Mouse (Mus musculus) hindbrain, embryonic 11.5 days (tissue): ENCODE results near the gene Dab2. TPM values are rescaled to one million over a fixed set of nuclear protein-coding genes. Genes with fewer than 3 reads are reported as not detected.

Experiments used
- ATAC-seq: fragments of 200-750 bp; cut with Nextera tagmentation; 2 replicates; pipeline ENCODE4 v1.8.0; 2017; ENCODE audit warnings: mild to moderate bottlenecking, moderate TSS enrichment, moderate library complexity; ENCODE audit not compliant: low FRiP score
- DNase-seq: peaks from one replicate; pipeline ENCODE4 v3.0.0-alpha.2; 2015; ENCODE audit warnings: low spot score
- H3K27ac ChIP-seq: fragments of 300-500 bp; sonication (generic); 2 replicates; pipeline ENCODE4 v1.5.1; 2014; ENCODE audit warnings: mild to moderate bottlenecking, low read depth, low read length
- H3K27me3 ChIP-seq: fragments of 300-500 bp; sonication (generic); 2 replicates; pipeline ENCODE4 v1.6.1; 2014; ENCODE audit warnings: mild to moderate bottlenecking, low read length, moderate library complexity, mixed read lengths; ENCODE audit not compliant: control insufficient read depth, insufficient read depth
- H3K36me3 ChIP-seq: fragments of 300-500 bp; sonication (generic); 2 replicates; pipeline ENCODE4 v1.6.1; 2014; ENCODE audit warnings: mild to moderate bottlenecking, low read length, moderate library complexity, mixed read lengths; ENCODE audit not compliant: control insufficient read depth, insufficient read depth
- H3K4me1 ChIP-seq: fragments of 300-500 bp; sonication (generic); replicated peaks from 2 replicates; pipeline ENCODE4 v1.6.1; 2014; ENCODE audit warnings: low read length, mixed read lengths; ENCODE audit not compliant: control insufficient read depth, insufficient read depth
- H3K4me2 ChIP-seq: fragments of 300-500 bp; sonication (generic); replicated peaks from 2 replicates; pipeline ENCODE4 v1.6.1; 2014; ENCODE audit warnings: mild to moderate bottlenecking, low read depth, low read length
- H3K4me3 ChIP-seq: fragments of 300-500 bp; sonication (generic); 2 replicates; pipeline ENCODE4 v1.5.1; 2014; ENCODE audit warnings: low read depth, low read length
- H3K9ac ChIP-seq: fragments of 300-500 bp; sonication (generic); 2 replicates; pipeline ENCODE4 v1.6.1; 2014; ENCODE audit warnings: low read depth, low read length
- H3K9me3 ChIP-seq: fragments of 300-500 bp; sonication (generic); 2 replicates; pipeline ENCODE4 v1.6.1; 2016; ENCODE audit warnings: low read length; ENCODE audit not compliant: control insufficient read depth
- WGBS: fragments of 180-500 bp; shearing (Covaris S2); extraction: QIAGEN DNeasy Blood & Tissue Kit; methylation state at CpG from one replicate; pipeline ENCODE4 v1.1.7; 2014; 5-methylcytosine and 5-hydroxymethylcytosine counted together
- polyA plus RNA-seq: library from polyadenylated mRNA; unstranded; fragments of >200 nt; fragmentation: Nextera tagmentation; extraction: Ambion mirVana; gene quantifications from 2 replicates; pipeline ENCODE4 v1.2.1, GENCODE M21; 2014

Dab2 gene
- polyA plus RNA-seq, 1 experiment from 2014 or later = 70.2 TPM

- ATAC-seq (no peak), DNase-seq (no peak)
- H3K27ac ChIP-seq = no peak overlapping the region
- no peaks in the 10 kb centered on the region for H3K9me3 ChIP-seq
- H3K4me3 ChIP-seq = no peak overlapping the region
- H3K4me2 ChIP-seq = no peak overlapping the region
- no peaks in the 10 kb centered on the region for H3K4me1 ChIP-seq
- H3K36me3 ChIP-seq = no peaks in the 10 kb centered on the region
- no peaks in the 10 kb centered on the region for H3K27me3 ChIP-seq
- 94% methylated on average over 3 of the region's 3 CpGs for WGBS
- H3K9ac ChIP-seq = no peak overlapping the region
These were observed 169.8 kb downstream of the Dab2 start for GRCm38 (mm10) chr15:6469384-6469783.

GRCm38 (mm10) chr15:6483561-6483960, 184.0 kb downstream of the Dab2 start:
- no peak overlapping the region for H3K4me2 ChIP-seq

More at GRCm38 (mm10) chr15:6483561-6483960, 184.0 kb downstream of the Dab2 start:
- Histone ChIP-seq H3K9me3 (no peaks in the 10 kb centered on the region), H3K27ac (no peak overlapping the region), H3K9ac (no peak overlapping the region), H3K4me3 (no peak overlapping the region), H3K36me3 (no peaks in the 10 kb centered on the region), H3K27me3 (no peaks in the 10 kb centered on the region), H3K4me1 (no peaks in the 10 kb centered on the region)
- ATAC-seq = no peak
- 81% methylated on average over 3 of the region's 3 CpGs for WGBS
- DNase-seq = no peak

Other genes with a start within 250 kb of the Dab2 start
- not detected in 2 replicates for gene C9, start 145.5 kb downstream of the Dab2 start, polyA plus RNA-seq
- gene Fyb, start 223.1 kb downstream of the Dab2 start, polyA plus RNA-seq = 4.8 and 5.8 TPM in 2 replicates